Mouse (Mus musculus): ENCODE measurements around the gene Mcts2. TPM values are rescaled to one million over a fixed set of nuclear protein-coding genes. Genes with fewer than 3 reads are reported as not detected.

Gene Mcts2
- polyA plus RNA-seq, 1 experiment from 2014 or later: 34.3 TPM

DNA sequence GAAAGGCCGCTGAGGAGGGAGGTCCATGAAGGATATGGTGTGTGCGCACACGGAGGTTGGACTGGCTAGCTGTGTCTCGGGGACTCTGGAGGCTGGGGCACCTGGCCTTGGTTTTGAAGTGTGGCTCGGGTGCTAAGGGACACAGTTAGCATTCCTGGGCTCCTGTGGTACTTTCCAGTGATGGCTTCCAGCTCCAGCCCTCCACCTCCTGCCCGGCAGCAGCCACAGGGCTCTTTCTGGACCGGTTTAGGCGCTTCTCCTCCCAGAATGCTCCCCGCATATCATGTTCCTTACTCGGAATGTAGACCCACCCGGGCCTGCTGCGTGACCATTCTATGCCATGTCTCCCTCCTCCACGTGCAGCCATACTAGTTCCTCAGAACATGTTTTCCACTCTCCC is 6.9 kb downstream of the Mcts2 start:
- H3K27me3 ChIP-seq (replicated peaks): no peaks in the 10 kb centered on the region
- peak overlapping the region; percentile 23 for H3K4me3 ChIP-seq
- H3K4me2 ChIP-seq: peak overlapping the region; percentile 49
- WGBS: 87% methylated on average over 13 of the region's 13 CpGs
- H3K36me3 ChIP-seq (replicated peaks): peaks cover 21% of the 10 kb centered on the region
- H3K27ac ChIP-seq: peak overlapping the region; percentile 40; the same call in 1 of the 2 replicates
- H3K4me1 ChIP-seq: peaks cover 7% of the 10 kb centered on the region
- peak overlapping the region; percentile 28 for H3K9ac ChIP-seq
- no peak for ATAC-seq (replicated peaks)
- H3K9me3 ChIP-seq: no peaks in the 10 kb centered on the region

DNA sequence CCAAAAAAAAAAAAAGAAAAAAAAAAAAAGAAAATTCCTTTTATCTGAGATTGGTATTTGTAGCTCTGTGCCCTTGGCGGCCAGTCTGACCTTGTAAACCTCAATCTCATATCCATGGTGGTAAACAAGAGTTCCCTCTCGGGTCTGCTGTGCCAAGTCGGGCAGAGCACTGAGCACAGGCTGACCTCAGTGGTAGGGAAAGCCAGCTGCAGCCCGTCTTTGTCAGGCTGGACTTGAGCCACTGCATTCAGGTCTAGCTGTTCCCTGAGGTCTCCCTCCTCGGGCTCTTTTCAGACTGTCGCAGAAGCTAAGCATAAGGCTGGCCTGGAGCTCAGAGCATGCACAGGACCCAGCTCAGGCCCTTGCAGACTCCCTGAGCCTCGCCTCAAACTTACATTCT is 7.9 kb downstream of the Mcts2 start:
- H3K9ac ChIP-seq: no peak overlapping the region
- H3K4me1 ChIP-seq: peaks cover 7% of the 10 kb centered on the region
- no peak overlapping the region for H3K4me3 ChIP-seq
- H3K4me2 ChIP-seq: no peak overlapping the region
- H3K27ac ChIP-seq: no peak overlapping the region
- peaks cover 17% of the 10 kb centered on the region for H3K36me3 ChIP-seq (replicated peaks)
- H3K27me3 ChIP-seq (replicated peaks): no peaks in the 10 kb centered on the region
- no peak for ATAC-seq (replicated peaks)
- no peaks in the 10 kb centered on the region for H3K9me3 ChIP-seq
- WGBS: 84% methylated on average over 7 of the region's 7 CpGs

DNA sequence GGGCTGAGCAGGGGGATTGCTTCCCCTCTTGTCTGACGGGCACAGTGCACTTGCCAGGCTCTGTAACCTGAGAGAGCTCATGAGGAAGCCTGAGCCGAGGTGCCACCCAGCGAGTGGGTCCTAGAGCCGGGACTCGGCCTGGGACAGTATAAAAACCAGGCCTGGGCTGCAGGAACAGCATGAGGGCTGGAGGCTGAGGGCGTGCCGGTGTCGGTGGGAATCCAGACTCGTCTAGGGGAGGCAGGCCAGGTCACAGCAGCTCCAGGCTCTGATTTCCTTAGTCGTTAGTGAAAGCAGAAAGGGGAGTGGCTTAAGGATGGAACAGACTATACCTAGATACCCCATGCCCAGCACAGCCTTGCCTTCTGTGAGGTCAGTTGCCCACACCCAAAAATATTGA is 9.2 kb downstream of the Mcts2 start:
- Histone ChIP-seq H3K27me3 (replicated peaks) (no peaks in the 10 kb centered on the region), H3K4me2 (no peak overlapping the region), H3K4me3 (no peak overlapping the region), H3K9me3 (no peaks in the 10 kb centered on the region), H3K27ac (peak overlapping the region; percentile 63; the same call in 1 of the 2 replicates), H3K36me3 (replicated peaks) (peaks cover 25% of the 10 kb centered on the region), H3K9ac (peak overlapping the region; percentile 41), H3K4me1 (peaks cover 7% of the 10 kb centered on the region)
- ATAC-seq (replicated peaks): peak; percentile 7; the same call in 1 of the 2 replicates
- WGBS: 81% methylated on average over 10 of the region's 10 CpGs

DNA sequence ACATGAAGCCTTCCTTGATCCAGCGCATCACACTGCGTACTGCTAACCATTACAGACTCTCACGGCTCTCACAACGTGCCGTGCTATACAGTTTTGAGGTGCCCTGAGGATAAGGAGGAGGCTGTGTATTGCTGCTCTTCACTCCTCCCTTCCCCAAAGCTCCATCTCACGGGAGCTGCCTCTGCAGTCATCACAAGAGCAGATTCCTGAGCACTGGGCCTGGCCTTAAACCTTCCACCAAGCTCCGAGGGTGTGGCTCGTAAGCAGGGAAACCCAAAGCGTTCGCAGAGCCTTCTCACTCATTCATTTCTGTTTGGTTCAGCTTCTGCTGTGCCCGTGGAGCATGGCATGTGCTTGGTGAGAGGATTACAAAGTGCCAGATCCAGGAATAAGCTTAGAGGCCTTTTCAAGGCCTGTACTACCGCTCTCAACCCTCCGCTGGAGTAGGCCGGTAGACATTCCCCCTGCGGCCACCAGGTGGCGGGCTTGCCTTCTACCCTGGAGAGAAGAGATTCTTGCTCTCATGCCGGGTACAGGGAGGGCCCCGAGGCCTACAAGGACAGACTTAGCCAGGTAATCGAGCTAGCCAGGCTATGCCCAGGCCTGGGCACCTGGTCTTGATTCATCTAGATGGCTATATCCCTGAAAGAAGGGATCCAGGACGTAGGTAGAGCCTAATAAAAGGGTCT is 9.8 kb downstream of the Mcts2 start:
- Histone ChIP-seq H3K4me2 (no peak overlapping the region), H3K9ac (peak overlapping the region; percentile 41), H3K4me1 (peaks cover 7% of the 10 kb centered on the region), H3K36me3 (replicated peaks) (peaks cover 31% of the 10 kb centered on the region), H3K27me3 (replicated peaks) (no peaks in the 10 kb centered on the region), H3K9me3 (no peaks in the 10 kb centered on the region), H3K27ac (peak overlapping the region; percentile 63), H3K4me3 (no peak overlapping the region)
- 42% methylated on average over 20 of the region's 20 CpGs for WGBS
- ATAC-seq (replicated peaks): peak; percentile 62; the same call in 1 of the 2 replicates

DNA sequence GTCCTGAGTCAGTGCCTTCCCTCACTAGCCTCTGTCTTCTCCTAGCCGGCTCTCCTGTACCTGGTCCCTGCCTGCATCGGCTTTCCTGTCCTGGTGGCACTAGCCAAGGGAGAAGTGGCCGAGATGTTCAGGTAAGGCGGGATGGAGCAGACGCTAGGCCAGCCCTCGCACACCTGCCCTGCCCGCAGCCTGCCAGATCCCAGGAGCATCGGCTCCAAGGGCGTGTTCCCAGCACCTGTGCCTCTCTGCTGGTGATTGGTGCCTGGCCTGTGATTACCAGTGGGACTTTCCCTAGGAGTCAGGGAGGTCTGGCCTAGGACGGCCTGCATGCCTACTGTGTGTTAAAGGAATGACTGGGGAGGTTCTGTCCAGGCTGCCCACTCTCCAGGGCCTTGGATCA is 13.3 kb downstream of the Mcts2 start:
- H3K9ac ChIP-seq: no peak overlapping the region
- H3K4me3 ChIP-seq: no peak overlapping the region
- H3K4me1 ChIP-seq: no peaks in the 10 kb centered on the region
- no peak overlapping the region for H3K27ac ChIP-seq
- WGBS: 95% methylated on average over 10 of the region's 10 CpGs
- H3K9me3 ChIP-seq: no peaks in the 10 kb centered on the region
- H3K36me3 ChIP-seq (replicated peaks): peaks cover 58% of the 10 kb centered on the region
- no peak for ATAC-seq (replicated peaks)
- H3K4me2 ChIP-seq: no peak overlapping the region
- no peaks in the 10 kb centered on the region for H3K27me3 ChIP-seq (replicated peaks)

DNA sequence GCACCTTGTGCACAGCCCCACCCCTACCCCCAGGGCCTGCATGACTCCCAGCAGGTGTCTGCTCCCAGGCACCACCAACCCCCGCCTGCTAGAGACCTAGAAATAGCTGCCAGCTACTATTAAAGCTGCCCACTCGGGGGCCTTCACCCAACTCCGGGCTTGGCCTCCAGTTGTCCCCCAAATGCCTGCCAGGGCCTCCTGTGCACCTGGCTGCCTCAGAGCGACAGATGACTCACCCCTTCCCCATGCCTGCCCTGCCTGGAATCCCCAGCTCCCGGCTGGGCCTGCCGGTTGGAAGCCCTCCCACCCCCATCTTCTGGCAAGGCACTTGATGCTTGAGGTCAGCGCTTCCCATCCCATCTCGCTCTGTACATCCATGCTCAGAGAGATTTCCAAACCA is 13.9 kb downstream of the Mcts2 start:
- no peak for ATAC-seq (replicated peaks)
- no peaks in the 10 kb centered on the region for H3K9me3 ChIP-seq
- no peak overlapping the region for H3K27ac ChIP-seq
- 93% methylated on average over 8 of the region's 8 CpGs for WGBS
- no peak overlapping the region for H3K9ac ChIP-seq
- no peak overlapping the region for H3K4me3 ChIP-seq
- H3K36me3 ChIP-seq (replicated peaks): peaks cover 55% of the 10 kb centered on the region
- peaks cover under 1% of the 10 kb centered on the region; the same call in 1 of the 2 replicates for H3K4me1 ChIP-seq
- no peak overlapping the region for H3K4me2 ChIP-seq
- H3K27me3 ChIP-seq (replicated peaks): no peaks in the 10 kb centered on the region

DNA sequence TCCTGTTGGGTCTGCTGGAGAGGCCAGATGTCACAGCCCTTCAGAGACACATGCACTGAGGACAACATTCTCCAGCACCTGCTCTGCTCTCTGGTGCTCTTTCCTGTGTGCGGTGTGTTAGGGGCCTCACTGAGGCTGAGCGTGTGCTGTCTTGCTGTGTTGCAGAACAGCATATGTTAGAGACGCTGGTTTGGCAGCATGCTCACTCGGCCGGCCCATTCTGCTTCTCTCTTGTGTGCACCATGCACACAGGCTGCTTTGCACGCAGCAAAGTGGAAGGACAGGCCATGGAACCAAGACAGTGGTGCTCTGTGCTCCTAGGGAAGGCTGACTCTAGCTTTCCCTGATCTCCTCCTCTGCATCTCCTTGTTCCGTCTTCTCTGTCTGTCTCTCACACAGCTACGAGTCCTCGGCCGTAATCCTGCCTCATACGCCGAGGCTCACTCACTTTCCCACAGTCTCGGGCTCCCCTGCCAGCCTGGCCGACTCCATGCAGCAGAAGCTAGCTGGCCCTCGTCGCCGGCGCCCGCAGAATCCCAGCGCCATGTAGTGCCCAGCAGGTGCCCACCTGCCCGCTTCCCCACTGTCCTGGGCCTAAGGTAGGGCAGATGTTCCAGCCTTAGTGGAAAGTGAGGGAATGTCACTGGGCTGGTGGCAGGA is 16.9 kb downstream of the Mcts2 start:
- 90% methylated on average over 21 of the region's 21 CpGs for WGBS
- H3K36me3 ChIP-seq (replicated peaks): peaks cover 51% of the 10 kb centered on the region

DNA sequence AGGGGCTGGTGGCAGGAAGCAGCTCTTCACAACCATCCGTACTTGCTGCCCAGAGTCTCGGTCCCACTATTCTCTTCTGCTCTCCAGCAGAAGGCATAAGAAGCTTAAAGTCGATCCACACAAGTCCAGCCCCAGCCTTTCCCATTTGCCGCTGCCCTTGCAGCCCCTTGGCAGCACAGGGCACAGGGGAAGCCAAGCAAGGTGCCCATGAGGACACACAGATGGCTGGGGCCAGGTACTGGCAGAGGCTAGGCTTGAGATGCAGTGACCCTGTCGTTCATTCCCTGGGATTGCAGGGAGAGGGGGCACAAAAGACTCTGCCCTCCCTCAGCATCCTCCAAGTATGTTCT is 17.4 kb downstream of the Mcts2 start:
- peaks cover 51% of the 10 kb centered on the region for H3K36me3 ChIP-seq (replicated peaks)
- no peaks in the 10 kb centered on the region for H3K9me3 ChIP-seq
- H3K27me3 ChIP-seq (replicated peaks): no peaks in the 10 kb centered on the region
- H3K4me1 ChIP-seq: peaks cover 23% of the 10 kb centered on the region
- H3K27ac ChIP-seq: no peak overlapping the region
- no peak overlapping the region for H3K4me3 ChIP-seq
- 86% methylated on average over 5 of the region's 5 CpGs for WGBS
- H3K9ac ChIP-seq: no peak overlapping the region
- no peak overlapping the region for H3K4me2 ChIP-seq
- ATAC-seq (replicated peaks): no peak

More for the DNA sequence above, 16.9 kb downstream of the Mcts2 start:
- ATAC-seq (replicated peaks): no peak
- no peak overlapping the region for H3K4me3 ChIP-seq
- H3K9me3 ChIP-seq: no peaks in the 10 kb centered on the region
- no peaks in the 10 kb centered on the region for H3K27me3 ChIP-seq (replicated peaks)
- H3K9ac ChIP-seq: no peak overlapping the region
- H3K4me2 ChIP-seq: no peak overlapping the region
- H3K27ac ChIP-seq: no peak overlapping the region
- H3K4me1 ChIP-seq: peaks cover 23% of the 10 kb centered on the region

DNA sequence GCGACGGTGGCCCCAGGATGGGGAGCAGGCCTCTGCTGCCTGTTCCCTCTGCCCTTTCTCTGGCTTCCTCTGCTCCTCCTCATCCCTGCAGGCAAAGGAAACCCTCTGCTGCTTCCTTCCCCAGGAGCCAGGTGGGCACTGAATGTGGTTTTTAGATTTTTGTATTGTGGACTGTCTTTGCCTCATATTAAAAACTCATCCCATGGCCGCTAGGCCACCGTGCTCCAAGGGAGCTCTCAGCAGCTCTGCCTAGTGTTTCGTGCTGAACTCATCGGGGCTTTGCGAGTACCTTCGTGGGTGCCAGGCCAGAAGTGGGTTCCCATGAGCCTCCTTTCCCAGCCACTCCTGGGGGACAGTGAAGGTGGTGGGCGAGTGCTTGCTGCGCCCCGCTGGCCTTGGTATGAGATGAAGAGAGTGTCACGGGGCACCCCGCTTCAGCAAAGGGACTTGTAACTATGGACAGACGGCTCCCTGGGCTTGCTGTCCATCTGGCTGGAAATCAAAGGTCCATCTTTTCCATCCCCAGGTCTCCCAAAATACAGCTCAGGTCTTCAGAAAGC is 18.1 kb downstream of the Mcts2 start:
- Histone ChIP-seq H3K4me3 (no peak overlapping the region), H3K36me3 (replicated peaks) (peaks cover 51% of the 10 kb centered on the region), H3K4me2 (no peak overlapping the region), H3K9me3 (no peaks in the 10 kb centered on the region), H3K9ac (no peak overlapping the region), H3K4me1 (peaks cover 23% of the 10 kb centered on the region), H3K27ac (0 out of 2 replicates have a peak overlapping the region, but pooled peaks have one; percentile 87), H3K27me3 (replicated peaks) (no peaks in the 10 kb centered on the region)
- WGBS: 91% methylated on average over 14 of the region's 14 CpGs
- no peak for ATAC-seq (replicated peaks)

DNA sequence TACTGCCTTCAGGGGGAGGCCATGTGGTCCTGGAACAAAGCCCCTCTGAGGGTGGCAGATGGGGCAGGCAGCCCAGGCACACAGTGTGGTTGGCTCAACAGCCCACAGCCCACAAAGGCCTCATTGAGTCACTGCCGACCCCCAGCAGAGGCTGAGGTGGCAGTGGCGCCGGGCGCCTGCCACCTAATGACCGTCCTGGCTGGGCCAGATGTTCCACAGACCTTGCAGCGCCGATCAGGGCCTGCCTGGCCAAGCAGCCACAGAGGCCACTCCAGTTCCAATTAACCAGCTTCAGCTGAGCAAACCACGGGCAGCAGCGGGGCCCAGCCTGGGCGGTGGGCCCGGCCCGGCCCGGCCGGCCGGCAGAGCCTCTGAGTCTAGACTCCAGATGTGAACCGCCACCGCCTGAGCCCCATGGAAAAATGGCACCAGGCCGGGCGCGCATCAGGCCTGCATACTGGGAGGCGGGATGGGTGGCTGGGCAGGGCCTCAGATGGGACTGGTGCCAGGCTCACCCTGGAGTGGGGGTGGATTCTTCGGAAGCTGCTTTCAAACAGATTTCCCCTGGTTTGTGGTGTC is 19.2 kb downstream of the Mcts2 start:
- H3K9ac ChIP-seq: no peak overlapping the region
- 66% methylated on average over 22 of the region's 22 CpGs for WGBS

DNA sequence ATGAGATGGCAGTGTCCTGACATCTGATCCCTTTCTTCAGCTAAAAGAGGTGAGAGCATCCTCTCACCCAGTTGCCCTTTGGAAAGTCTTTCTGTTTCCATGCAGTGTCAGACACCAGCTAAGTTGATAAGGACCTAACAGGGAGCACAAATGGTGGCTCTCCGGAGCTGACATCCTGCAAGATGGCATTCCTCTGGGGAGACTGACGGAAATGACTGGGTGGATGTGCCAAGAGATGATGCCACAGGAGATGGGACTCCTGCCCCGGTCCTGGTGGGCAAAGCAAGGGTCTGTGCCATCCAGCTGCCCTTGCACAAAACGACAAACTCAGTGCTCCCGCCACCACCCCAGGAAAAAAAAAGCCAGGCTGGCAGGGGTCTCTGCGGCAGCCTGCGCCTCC is 20.4 kb downstream of the Mcts2 start:
- peaks cover 29% of the 10 kb centered on the region for H3K36me3 ChIP-seq (replicated peaks)
- H3K27ac ChIP-seq: peak overlapping the region; percentile 87
- H3K9ac ChIP-seq: peak overlapping the region; percentile 62
- H3K4me3 ChIP-seq: peak overlapping the region; percentile 44
- 12% methylated on average over 7 of the region's 7 CpGs for WGBS
- peaks cover 23% of the 10 kb centered on the region for H3K4me1 ChIP-seq
- H3K27me3 ChIP-seq (replicated peaks): no peaks in the 10 kb centered on the region
- H3K9me3 ChIP-seq: no peaks in the 10 kb centered on the region
- no peak for ATAC-seq (replicated peaks)
- peak overlapping the region; percentile 55 for H3K4me2 ChIP-seq

More for the DNA sequence above, 19.2 kb downstream of the Mcts2 start:
- ATAC-seq (replicated peaks): no peak; the same call in 1 of the 2 replicates
- H3K4me1 ChIP-seq: peaks cover 23% of the 10 kb centered on the region
- H3K36me3 ChIP-seq (replicated peaks): peaks cover 39% of the 10 kb centered on the region
- H3K9me3 ChIP-seq: no peaks in the 10 kb centered on the region
- no peaks in the 10 kb centered on the region for H3K27me3 ChIP-seq (replicated peaks)
- no peak overlapping the region for H3K4me2 ChIP-seq
- H3K27ac ChIP-seq: peak overlapping the region; percentile 87
- no peak overlapping the region for H3K4me3 ChIP-seq

DNA sequence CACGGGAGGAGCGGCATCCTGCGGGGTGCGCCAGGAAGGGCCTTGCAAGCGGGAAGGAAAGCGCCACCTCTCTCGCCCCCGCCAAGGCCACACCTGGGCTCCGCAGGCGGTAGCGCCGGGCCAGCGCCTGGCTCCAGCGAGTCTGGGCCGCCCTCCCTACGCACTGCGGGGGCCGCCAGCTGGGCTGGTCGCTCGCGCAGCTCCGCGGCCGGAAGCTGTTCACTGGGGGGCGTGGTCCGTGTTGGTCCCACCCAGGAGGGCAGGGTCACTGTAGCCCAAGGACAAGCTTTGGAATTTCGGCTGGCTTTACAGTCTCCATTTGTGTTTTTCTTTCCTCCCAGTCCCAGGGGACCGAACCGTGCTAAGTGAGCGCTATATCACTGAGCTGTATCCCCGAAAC is 20.8 kb downstream of the Mcts2 start:
- Histone ChIP-seq H3K4me3 (peak overlapping the region; percentile 44), H3K27ac (peak overlapping the region; percentile 87), H3K9ac (peak overlapping the region; percentile 62), H3K27me3 (replicated peaks) (no peaks in the 10 kb centered on the region), H3K4me1 (peaks cover 23% of the 10 kb centered on the region), H3K4me2 (peak overlapping the region; percentile 55), H3K9me3 (no peaks in the 10 kb centered on the region), H3K36me3 (replicated peaks) (peaks cover 26% of the 10 kb centered on the region)
- ATAC-seq (replicated peaks): peak; percentile 92
- WGBS: 4% methylated on average over 31 of the region's 31 CpGs

Data from midbrain, embryonic 15.5 days (tissue).